Mouse (Mus musculus): ENCODE measurements around the gene Dbx2. TPM values are rescaled to one million over a fixed set of nuclear protein-coding genes. Genes with fewer than 3 reads are reported as not detected.

Dbx2 gene
- polyA plus RNA-seq, 1 experiment from 2014 or later = 15.1 TPM

- Histone ChIP-seq H3K4me2 (ENCODE audit: low read length) (no peak overlapping the region), H3K9me3 (ENCODE audit: control insufficient read depth, low read length) (no peaks in the 10 kb centered on the region), H3K4me1 (ENCODE audit: control insufficient read depth, insufficient read depth, low read depth, low read length) (no peaks in the 10 kb centered on the region; the same call in 1 of the 2 replicates), H3K27ac (ENCODE audit: low read depth, low read length) (no peak overlapping the region), H3K9ac (ENCODE audit: low read depth, low read length) (no peak overlapping the region), H3K27me3 (replicated peaks; ENCODE audit: control insufficient read depth, insufficient read depth, low read length) (peaks cover 32% of the 10 kb centered on the region), H3K36me3 (ENCODE audit: control insufficient read depth, insufficient read depth, low read length) (no peaks in the 10 kb centered on the region), H3K4me3 (ENCODE audit: low read length) (no peak overlapping the region)
- ATAC-seq = no peak
- 34% methylated on average over 15 of the region's 15 CpGs for WGBS
These were observed 12.2 kb downstream of the Dbx2 start for GRCm38 (mm10) chr15:95643505-95644029.

GRCm38 (mm10) chr15:95640347-95640746, 15.4 kb downstream of the Dbx2 start:
- WGBS = 7% methylated on average over 11 of the region's 11 CpGs
- peak; percentile 71; the same call in 1 of the 2 replicates for ATAC-seq
- Histone ChIP-seq H3K27ac (ENCODE audit: low read depth, low read length) (no peak overlapping the region), H3K36me3 (ENCODE audit: control insufficient read depth, insufficient read depth, low read length) (no peaks in the 10 kb centered on the region), H3K27me3 (replicated peaks; ENCODE audit: control insufficient read depth, insufficient read depth, low read length) (peaks cover 44% of the 10 kb centered on the region), H3K4me2 (ENCODE audit: low read length) (peak overlapping the region; percentile 0; the same call in 1 of the 2 replicates), H3K4me3 (ENCODE audit: low read length) (no peak overlapping the region), H3K9me3 (ENCODE audit: control insufficient read depth, low read length) (no peaks in the 10 kb centered on the region), H3K4me1 (ENCODE audit: control insufficient read depth, insufficient read depth, low read depth, low read length) (no peaks in the 10 kb centered on the region; the same call in 1 of the 2 replicates), H3K9ac (ENCODE audit: low read depth, low read length) (no peak overlapping the region)

- Histone ChIP-seq H3K4me1 (ENCODE audit: control insufficient read depth, insufficient read depth, low read depth, low read length) (no peaks in the 10 kb centered on the region; the same call in 1 of the 2 replicates), H3K9ac (ENCODE audit: low read depth, low read length) (no peak overlapping the region), H3K4me2 (ENCODE audit: low read length) (peak overlapping the region; percentile 31), H3K36me3 (ENCODE audit: control insufficient read depth, insufficient read depth, low read length) (no peaks in the 10 kb centered on the region), H3K27ac (ENCODE audit: low read depth, low read length) (no peak overlapping the region), H3K27me3 (replicated peaks; ENCODE audit: control insufficient read depth, insufficient read depth, low read length) (peaks cover 44% of the 10 kb centered on the region), H3K4me3 (ENCODE audit: low read length) (no peak overlapping the region), H3K9me3 (ENCODE audit: control insufficient read depth, low read length) (no peaks in the 10 kb centered on the region)
- 26% methylated on average over 9 of the region's 9 CpGs for WGBS
- ATAC-seq = no peak
These were observed 16.0 kb downstream of the Dbx2 start for GRCm38 (mm10) chr15:95639829-95640134.

- 14% methylated on average over 20 of the region's 20 CpGs for WGBS
- no peak overlapping the region for H3K9ac ChIP-seq (ENCODE audit: low read depth, low read length)
- no peaks in the 10 kb centered on the region; the same call in 1 of the 2 replicates for H3K4me1 ChIP-seq (ENCODE audit: control insufficient read depth, insufficient read depth, low read depth, low read length)
- peak; percentile 61; the same call in 1 of the 2 replicates for ATAC-seq
- H3K4me3 ChIP-seq (ENCODE audit: low read length) = no peak overlapping the region
- H3K9me3 ChIP-seq (ENCODE audit: control insufficient read depth, low read length) = no peaks in the 10 kb centered on the region
- no peak overlapping the region for H3K27ac ChIP-seq (ENCODE audit: low read depth, low read length)
- H3K4me2 ChIP-seq (ENCODE audit: low read length) = peak overlapping the region; percentile 31
- peaks cover 43% of the 10 kb centered on the region for H3K27me3 ChIP-seq (replicated peaks; ENCODE audit: control insufficient read depth, insufficient read depth, low read length)
- no peaks in the 10 kb centered on the region for H3K36me3 ChIP-seq (ENCODE audit: control insufficient read depth, insufficient read depth, low read length)
These were observed 16.5 kb downstream of the Dbx2 start for GRCm38 (mm10) chr15:95639115-95639828.

GRCm38 (mm10) chr15:95624396-95624795, 31.4 kb downstream of the Dbx2 start:
- H3K4me1 ChIP-seq (ENCODE audit: control insufficient read depth, insufficient read depth, low read depth, low read length) = no peaks in the 10 kb centered on the region
- H3K9me3 ChIP-seq (ENCODE audit: control insufficient read depth, low read length) = no peaks in the 10 kb centered on the region
- ATAC-seq = no peak
- H3K27ac ChIP-seq (ENCODE audit: low read depth, low read length) = no peak overlapping the region
- 81% methylated on average over 4 of the region's 4 CpGs for WGBS
- no peak overlapping the region for H3K4me2 ChIP-seq (ENCODE audit: low read length)
- no peaks in the 10 kb centered on the region for H3K27me3 ChIP-seq (replicated peaks; ENCODE audit: control insufficient read depth, insufficient read depth, low read length)
- H3K4me3 ChIP-seq (ENCODE audit: low read length) = no peak overlapping the region
- H3K36me3 ChIP-seq (ENCODE audit: control insufficient read depth, insufficient read depth, low read length) = no peaks in the 10 kb centered on the region
- no peak overlapping the region for H3K9ac ChIP-seq (ENCODE audit: low read depth, low read length)

GRCm38 (mm10) chr15:95622797-95623196, 33.0 kb downstream of the Dbx2 start:
- no peaks in the 10 kb centered on the region for H3K27me3 ChIP-seq (replicated peaks; ENCODE audit: control insufficient read depth, insufficient read depth, low read length)
- no peak overlapping the region for H3K4me3 ChIP-seq (ENCODE audit: low read length)
- no peaks in the 10 kb centered on the region for H3K4me1 ChIP-seq (ENCODE audit: control insufficient read depth, insufficient read depth, low read depth, low read length)
- ATAC-seq = no peak
- H3K4me2 ChIP-seq (ENCODE audit: low read length) = no peak overlapping the region
- no peak overlapping the region for H3K9ac ChIP-seq (ENCODE audit: low read depth, low read length)
- no peaks in the 10 kb centered on the region for H3K36me3 ChIP-seq (ENCODE audit: control insufficient read depth, insufficient read depth, low read length)
- WGBS = 86% methylated on average over 8 of the region's 8 CpGs
- no peak overlapping the region for H3K27ac ChIP-seq (ENCODE audit: low read depth, low read length)
- no peaks in the 10 kb centered on the region for H3K9me3 ChIP-seq (ENCODE audit: control insufficient read depth, low read length)

GRCm38 (mm10) chr15:95612600-95612999, 43.2 kb downstream of the Dbx2 start:
- no peaks in the 10 kb centered on the region for H3K27me3 ChIP-seq (replicated peaks; ENCODE audit: control insufficient read depth, insufficient read depth, low read length)
- no peak overlapping the region for H3K27ac ChIP-seq (ENCODE audit: low read depth, low read length)
- WGBS = 69% methylated on average over 1 of the region's 1 CpGs
- H3K4me3 ChIP-seq (ENCODE audit: low read length) = no peak overlapping the region
- no peaks in the 10 kb centered on the region for H3K36me3 ChIP-seq (ENCODE audit: control insufficient read depth, insufficient read depth, low read length)
- H3K9ac ChIP-seq (ENCODE audit: low read depth, low read length) = no peak overlapping the region
- no peaks in the 10 kb centered on the region for H3K9me3 ChIP-seq (ENCODE audit: control insufficient read depth, low read length)
- ATAC-seq = no peak
- no peak overlapping the region for H3K4me2 ChIP-seq (ENCODE audit: low read length)
- H3K4me1 ChIP-seq (ENCODE audit: control insufficient read depth, insufficient read depth, low read depth, low read length) = no peaks in the 10 kb centered on the region

GRCm38 (mm10) chr15:95601179-95601578, 54.6 kb downstream of the Dbx2 start:
- no peak overlapping the region for H3K4me2 ChIP-seq (ENCODE audit: low read length)
- no peak for ATAC-seq
- no peak overlapping the region for H3K4me3 ChIP-seq (ENCODE audit: low read length)
- no peaks in the 10 kb centered on the region for H3K27me3 ChIP-seq (replicated peaks; ENCODE audit: control insufficient read depth, insufficient read depth, low read length)
- no peaks in the 10 kb centered on the region for H3K4me1 ChIP-seq (ENCODE audit: control insufficient read depth, insufficient read depth, low read depth, low read length)
- no peaks in the 10 kb centered on the region for H3K9me3 ChIP-seq (ENCODE audit: control insufficient read depth, low read length)
- WGBS = 77% methylated on average over 6 of the region's 6 CpGs
- H3K27ac ChIP-seq (ENCODE audit: low read depth, low read length) = no peak overlapping the region
- no peak overlapping the region for H3K9ac ChIP-seq (ENCODE audit: low read depth, low read length)
- H3K36me3 ChIP-seq (ENCODE audit: control insufficient read depth, insufficient read depth, low read length) = no peaks in the 10 kb centered on the region

- Histone ChIP-seq H3K9me3 (ENCODE audit: control insufficient read depth, low read length) (no peaks in the 10 kb centered on the region), H3K27me3 (replicated peaks; ENCODE audit: control insufficient read depth, insufficient read depth, low read length) (no peaks in the 10 kb centered on the region), H3K4me2 (ENCODE audit: low read length) (no peak overlapping the region), H3K27ac (ENCODE audit: low read depth, low read length) (no peak overlapping the region), H3K9ac (ENCODE audit: low read depth, low read length) (no peak overlapping the region), H3K4me3 (ENCODE audit: low read length) (no peak overlapping the region), H3K4me1 (ENCODE audit: control insufficient read depth, insufficient read depth, low read depth, low read length) (no peaks in the 10 kb centered on the region), H3K36me3 (ENCODE audit: control insufficient read depth, insufficient read depth, low read length) (no peaks in the 10 kb centered on the region)
- ATAC-seq = no peak
- 59% methylated on average over 1 of the region's 1 CpGs for WGBS
These were observed 57.1 kb downstream of the Dbx2 start for GRCm38 (mm10) chr15:95598630-95599029.

Measured in hindbrain, embryonic 16.5 days (tissue).